Mouse (Mus musculus) hindbrain, postnatal 0 days (tissue): Measurements from ENCODE around the gene Ccs. TPM values are rescaled to one million over a fixed set of nuclear protein-coding genes. Genes with fewer than 3 reads are reported as not detected.

Source experiments
- ATAC-seq: fragments of 200-750 bp; cut with Nextera tagmentation; 2 replicates; pipeline ENCODE4 v1.8.0; 2017; ENCODE audit warnings: mild to moderate bottlenecking, moderate TSS enrichment, moderate library complexity
- DNase-seq: peaks from one replicate; pipeline ENCODE4 v3.0.0-alpha.2; 2015; ENCODE audit warnings: low spot score
- H3K27ac ChIP-seq: fragments of 300-500 bp; sonication (generic); 2 replicates; pipeline ENCODE4 v1.5.1; 2014; ENCODE audit warnings: mild to moderate bottlenecking
- H3K27me3 ChIP-seq: fragments of 300-500 bp; sonication (generic); 2 replicates; pipeline ENCODE4 v1.6.1; 2014; ENCODE audit warnings: low read length, mixed read lengths; ENCODE audit not compliant: insufficient read depth
- H3K36me3 ChIP-seq: fragments of 300-500 bp; sonication (generic); 2 replicates; pipeline ENCODE4 v1.6.1; 2014; ENCODE audit warnings: low read length, mixed read lengths; ENCODE audit not compliant: insufficient read depth
- H3K4me1 ChIP-seq: fragments of 300-500 bp; sonication (generic); 2 replicates; pipeline ENCODE4 v1.6.1; 2014; ENCODE audit warnings: antibody characterized with exemption, low read length, mixed read lengths; ENCODE audit not compliant: insufficient read depth
- H3K4me2 ChIP-seq: fragments of 300-500 bp; sonication (generic); 2 replicates; pipeline ENCODE4 v1.6.1; 2014; ENCODE audit warnings: low read depth, mild to moderate bottlenecking, low read length, moderate library complexity, mixed read lengths
- H3K4me3 ChIP-seq: fragments of 300-500 bp; sonication (generic); 2 replicates; pipeline ENCODE4 v1.5.1; 2014; ENCODE audit warnings: low read length
- H3K9ac ChIP-seq: fragments of 300-500 bp; sonication (generic); replicated peaks from 2 replicates; pipeline ENCODE4 v1.6.1; 2014; ENCODE audit warnings: mild to moderate bottlenecking, low read length, moderate library complexity, mixed read lengths
- H3K9me3 ChIP-seq: fragments of 300-500 bp; sonication (generic); 2 replicates; pipeline ENCODE4 v1.6.1; 2016; ENCODE audit warnings: low read length, mixed read lengths
- CTCF ChIP-seq: IDR thresholded peaks from 2 replicates; pipeline ENCODE4 v1.5.1; 2016; ENCODE audit warnings: antibody characterized with exemption, control low read depth, low read depth
- WGBS: fragments of 180-500 bp; shearing (Covaris S2); extraction: QIAGEN DNeasy Blood & Tissue Kit; methylation state at CpG from one replicate; pipeline ENCODE4 v1.1.7; 2014; 5-methylcytosine and 5-hydroxymethylcytosine counted together
- polyA plus RNA-seq: library from polyadenylated mRNA; unstranded; fragments of >200 nt; fragmentation: Nextera tagmentation; extraction: Ambion mirVana; gene quantifications from 2 replicates; pipeline ENCODE4 v1.2.1, GENCODE M21; 2015
- total RNA-seq: library from RNA; depleted of rRNA; stranded (reverse); fragments of >200 nt; gene quantifications from 2 replicates; pipeline ENCODE4 v1.2.3, GENCODE M21; 2014

Gene Ccs
- total and polyA plus RNA-seq, 2 experiments from 2014 or later = 32.0 to 51.1 TPM

GRCm38 (mm10) chr19:4854552-4855469 is 15.7 kb upstream of the Ccs start, which contains the start of gene Ctsf:
Ctsf (plus strand) TSS chr19:4855130.
- Histone ChIP-seq H3K27me3 (no peaks in the 10 kb centered on the region), H3K9me3 (no peaks in the 10 kb centered on the region), H3K9ac (peak within 1 kb of the TSS; percentile 76), H3K27ac (peak within 1 kb of the TSS; percentile 60), H3K36me3 (peaks cover 12% of the 10 kb centered on the region), H3K4me2 (peak within 1 kb of the TSS; percentile 99), H3K4me3 (peak within 1 kb of the TSS; percentile 75), H3K4me1 (no peaks in the 10 kb centered on the region)
- WGBS = 4% methylated on average over 45 of the region's 45 CpGs
- TF ChIP-seq CTCF = no peak; the same call in 1 of the 2 replicates
- DNase-seq (peak; percentile 93), ATAC-seq (peak; percentile 93)

GRCm38 (mm10) chr19:4850281-4850680 is 11.1 kb upstream of the Ccs start:
- H3K4me2 ChIP-seq = no peak overlapping the region
- H3K36me3 ChIP-seq = no peaks in the 10 kb centered on the region
- DNase-seq = no peak
- no peaks in the 10 kb centered on the region for H3K27me3 ChIP-seq
- no peak overlapping the region for H3K4me3 ChIP-seq
- H3K9ac ChIP-seq = no peak overlapping the region
- WGBS = 38% methylated on average over 5 of the region's 5 CpGs
- no peaks in the 10 kb centered on the region for H3K9me3 ChIP-seq
- no peak overlapping the region for H3K27ac ChIP-seq
- no peak for TF ChIP-seq CTCF
- no peaks in the 10 kb centered on the region for H3K4me1 ChIP-seq
- no peak for ATAC-seq

- ATAC-seq (no peak), DNase-seq (no peak)
- WGBS = 47% methylated on average over 4 of the region's 4 CpGs
- Histone ChIP-seq H3K4me1 (no peaks in the 10 kb centered on the region), H3K36me3 (no peaks in the 10 kb centered on the region), H3K27ac (no peak overlapping the region), H3K27me3 (no peaks in the 10 kb centered on the region), H3K9me3 (no peaks in the 10 kb centered on the region), H3K9ac (no peak overlapping the region), H3K4me3 (no peak overlapping the region), H3K4me2 (no peak overlapping the region)
- TF ChIP-seq CTCF = no peak
Observed at GRCm38 (mm10) chr19:4849800-4850199, 10.7 kb upstream of the Ccs start.

- H3K9me3 ChIP-seq = no peaks in the 10 kb centered on the region
Observed at GRCm38 (mm10) chr19:4847490-4847889, 8.4 kb upstream of the Ccs start.

DNA sequence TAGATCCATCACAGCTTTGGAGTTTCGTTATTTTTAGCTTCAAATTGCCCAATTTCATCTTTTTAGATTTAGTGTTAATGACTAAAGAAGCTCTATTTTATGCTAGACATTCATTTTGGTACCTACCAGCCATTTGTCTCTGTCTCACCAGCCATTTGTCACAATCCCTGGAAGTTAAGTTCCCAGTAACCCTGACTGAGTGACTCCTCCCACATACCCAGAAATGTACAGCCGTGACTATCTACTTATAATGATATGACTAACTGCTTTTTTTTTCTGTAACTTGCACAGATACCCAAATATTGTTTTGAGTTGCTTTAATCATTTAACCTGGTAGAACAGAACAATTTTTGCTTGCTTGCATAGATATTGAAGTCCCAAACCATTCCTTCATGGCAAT is 6.7 kb upstream of the Ccs start:
- Histone ChIP-seq H3K4me3 (no peak overlapping the region), H3K4me1 (no peaks in the 10 kb centered on the region), H3K9me3 (no peaks in the 10 kb centered on the region), H3K27ac (no peak overlapping the region), H3K4me2 (no peak overlapping the region), H3K9ac (no peak overlapping the region), H3K27me3 (0 out of 2 replicates have a peak, but pooled peaks cover 5% of the 10 kb centered on the region), H3K36me3 (no peaks in the 10 kb centered on the region)
- no peak for ATAC-seq
- WGBS = 71% methylated on average over 2 of the region's 2 CpGs
- no peak for DNase-seq
- TF ChIP-seq CTCF = no peak

More at GRCm38 (mm10) chr19:4847490-4847889, 8.4 kb upstream of the Ccs start:
- Histone ChIP-seq H3K27me3 (no peaks in the 10 kb centered on the region), H3K27ac (no peak overlapping the region), H3K36me3 (no peaks in the 10 kb centered on the region), H3K4me3 (no peak overlapping the region), H3K4me1 (no peaks in the 10 kb centered on the region), H3K9ac (no peak overlapping the region), H3K4me2 (no peak overlapping the region)
- DNase-seq = peak; percentile 62
- WGBS = 37% methylated on average over 7 of the region's 7 CpGs
- no peak for ATAC-seq
- TF ChIP-seq CTCF = peak; percentile 73

GRCm38 (mm10) chr19:4842611-4843010 is 3.5 kb upstream of the Ccs start:
- DNase-seq (no peak), ATAC-seq (no peak)
- no peak for TF ChIP-seq CTCF
- H3K9ac ChIP-seq = no peak overlapping the region
- peaks cover 13% of the 10 kb centered on the region; the same call in 1 of the 2 replicates for H3K27me3 ChIP-seq
- no peaks in the 10 kb centered on the region for H3K36me3 ChIP-seq
- WGBS = 65% methylated on average over 2 of the region's 2 CpGs
- no peak overlapping the region for H3K27ac ChIP-seq
- no peak overlapping the region for H3K4me2 ChIP-seq
- peaks cover 6% of the 10 kb centered on the region; the same call in 1 of the 2 replicates for H3K4me1 ChIP-seq
- H3K4me3 ChIP-seq = no peak overlapping the region
- H3K9me3 ChIP-seq = no peaks in the 10 kb centered on the region

DNA sequence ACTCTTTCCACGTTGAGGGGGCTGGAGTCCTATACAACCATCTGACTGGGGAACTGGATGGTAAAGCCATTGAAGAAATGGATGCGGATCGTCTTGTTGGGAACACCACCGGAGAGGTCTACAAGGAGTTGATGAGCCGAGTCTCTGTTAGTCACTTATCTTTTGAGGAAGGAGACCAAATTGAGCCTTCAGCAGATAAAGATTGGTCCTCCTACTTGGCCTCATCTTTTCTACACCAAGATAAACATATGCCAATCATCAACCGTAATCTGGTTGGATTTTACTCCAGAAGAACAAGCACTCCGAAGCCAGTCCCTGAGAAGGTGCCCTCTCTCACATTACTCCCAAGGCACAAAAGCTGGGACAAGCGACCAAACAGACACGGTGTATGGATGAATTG is 1.7 kb upstream of the Ccs start:
- H3K4me3 ChIP-seq = no peak overlapping the region
- H3K27me3 ChIP-seq = peaks cover 13% of the 10 kb centered on the region; the same call in 1 of the 2 replicates
- no peak for ATAC-seq
- H3K4me2 ChIP-seq = no peak overlapping the region
- DNase-seq = no peak
- WGBS = 86% methylated on average over 9 of the region's 9 CpGs
- H3K36me3 ChIP-seq = no peaks in the 10 kb centered on the region
- H3K9me3 ChIP-seq = no peaks in the 10 kb centered on the region
- no peak overlapping the region for H3K27ac ChIP-seq
- H3K9ac ChIP-seq = no peak overlapping the region
- no peak for TF ChIP-seq CTCF
- H3K4me1 ChIP-seq = peaks cover 6% of the 10 kb centered on the region; the same call in 1 of the 2 replicates
